Mouse (Mus musculus) heart, adult 2 months (tissue): ENCODE measurements around the gene Gm29094. TPM values are rescaled to one million over a fixed set of nuclear protein-coding genes. Genes with fewer than 3 reads are reported as not detected.
"Not testable (repeated sequence)": the region's sequence is repeated elsewhere in the genome, so short reads cannot be mapped to it uniquely, and the experiment has no call there.

Source experiments
- DNase-seq, 2 experiments: peaks; one replicate each; pipeline ENCODE4 v3.0.0; 2021
- H3K27ac ChIP-seq: fragments of 200-600 bp; 2 replicates; pipeline ENCODE4 v1.8.1; 2022
- H3K27me3 ChIP-seq: fragments of 200-500 bp; 2 replicates; pipeline ENCODE4 v1.6.1; 2012; ENCODE audit warnings: mild to moderate bottlenecking, low read length, inconsistent platforms, mixed read lengths; ENCODE audit not compliant: control insufficient read depth, insufficient read depth
- H3K36me3 ChIP-seq: fragments of 200-500 bp; 2 replicates; pipeline ENCODE4 v1.6.1; 2012; ENCODE audit warnings: low read length, inconsistent platforms; ENCODE audit not compliant: control insufficient read depth, insufficient read depth
- H3K4me1 ChIP-seq: fragments of 200-500 bp; 2 replicates; pipeline ENCODE4 v1.6.1; 2011; ENCODE audit warnings: low read length; ENCODE audit not compliant: control insufficient read depth, insufficient read depth
- H3K4me3 ChIP-seq: fragments of 200-600 bp; 2 replicates; pipeline ENCODE4 v1.8.1; 2022
- H3K79me2 ChIP-seq: fragments of 200-500 bp; replicated peaks from 2 replicates; pipeline ENCODE4 v1.6.1; 2012; ENCODE audit warnings: mild to moderate bottlenecking, inconsistent platforms, low read length, moderate library complexity, mixed read lengths; ENCODE audit not compliant: control insufficient read depth, insufficient read depth
- H3K9ac ChIP-seq: fragments of 200-500 bp; 2 replicates; pipeline ENCODE4 v1.6.1; 2012; ENCODE audit warnings: low read depth, mild to moderate bottlenecking, control low read depth, inconsistent platforms, low read length, mixed read lengths
- CTCF ChIP-seq: fragments of 200-600 bp; IDR thresholded peaks from 2 replicates; pipeline ENCODE4 v1.8.1; 2022; ENCODE audit warnings: antibody characterized with exemption, mild to moderate bottlenecking, moderate library complexity
- WGBS: fragments of 180-500 bp; shearing (Covaris S2); methylation state at CpG from one replicate; pipeline ENCODE4 v1.1.7; 2018; 5-methylcytosine and 5-hydroxymethylcytosine counted together
- intact Hi-C: fragments of 180-260 bp; cut with DNase I; formaldehyde crosslinking; loops from one replicate; pipeline ENCODE4 v1.15.1; 2025
- long read RNA-seq: library from polyadenylated mRNA; stranded (forward); transcript quantifications from one replicate; pipeline ENCODE4 v2.0.0, GENCODE M21; 2021
- polyA plus RNA-seq: library from polyadenylated mRNA; depleted of rRNA; stranded (reverse); fragments of >200 nt; gene quantifications from 2 replicates; pipeline ENCODE4 v1.2.3, GENCODE M21; 2012; rRNA removed
- total RNA-seq, 2 experiments: library from RNA; stranded (reverse); gene quantifications; 2 replicates each; pipeline ENCODE4 v1.2.3; 2021

Gene Gm29094
- total RNA-seq, result under 1 TPM in 1 of 2 experiments, not detected in 1; 0.68 TPM
- not detected in 2 replicates for polyA plus RNA-seq
- long read RNA-seq, result 0 reads

- H3K27me3 ChIP-seq, H3K36me3 ChIP-seq, intact Hi-C loops, H3K4me3 ChIP-seq, H3K79me2 ChIP-seq, H3K4me1 ChIP-seq, H3K9ac ChIP-seq, H3K27ac ChIP-seq: not testable (repeated sequence)
- WGBS, result 40% methylated on average over 5 of the region's 5 CpGs
- DNase-seq, result peak in 1 of 2 experiments; percentile 60
Measured at GRCm38 (mm10) chr9:89198969-89199416, at the start of gene Gm29094, which contains the start of gene Bcl2a1b. Gene Gm29094, plus strand, starts transcription at chr9:89199379. Gene Bcl2a1b, plus strand, starts transcription at chr9:89199209.

GRCm38 (mm10) chr9:89172539-89172938 lies 26.6 kb upstream of the Gm29094 start:
- H3K4me1 ChIP-seq, DNase-seq, H3K79me2 ChIP-seq, H3K4me3 ChIP-seq, H3K27ac ChIP-seq, H3K27me3 ChIP-seq, intact Hi-C loops, H3K9ac ChIP-seq, H3K36me3 ChIP-seq: not testable (repeated sequence)

GRCm38 (mm10) chr9:89178833-89179232 lies 20.3 kb upstream of the Gm29094 start:
- intact Hi-C loops, H3K9ac ChIP-seq, H3K4me1 ChIP-seq, H3K4me3 ChIP-seq, H3K27ac ChIP-seq, H3K79me2 ChIP-seq, H3K27me3 ChIP-seq, H3K36me3 ChIP-seq: not testable (repeated sequence)
- DNase-seq, result peak; percentile 68 to 80
- WGBS, result 30% methylated on average over 2 of the region's 3 CpGs
- TF ChIP-seq CTCF, result peak; percentile 61

GRCm38 (mm10) chr9:89179469-89179868 lies 19.7 kb upstream of the Gm29094 start:
- H3K79me2 ChIP-seq, H3K27ac ChIP-seq, intact Hi-C loops, H3K4me1 ChIP-seq, H3K27me3 ChIP-seq, H3K4me3 ChIP-seq, H3K36me3 ChIP-seq, H3K9ac ChIP-seq, DNase-seq: not testable (repeated sequence)
- WGBS, result 60% methylated on average over 4 of the region's 4 CpGs

- H3K27ac ChIP-seq, H3K27me3 ChIP-seq, H3K79me2 ChIP-seq, DNase-seq, H3K9ac ChIP-seq, intact Hi-C loops, H3K4me3 ChIP-seq, H3K36me3 ChIP-seq, H3K4me1 ChIP-seq: not testable (repeated sequence)
- WGBS, result 72% methylated on average over 15 of the region's 15 CpGs
Measured at GRCm38 (mm10) chr9:89187006-89187405, 12.2 kb upstream of the Gm29094 start.

GRCm38 (mm10) chr9:89195483-89195882 lies 3.7 kb upstream of the Gm29094 start:
- H3K27ac ChIP-seq, H3K79me2 ChIP-seq, H3K27me3 ChIP-seq, H3K9ac ChIP-seq, H3K36me3 ChIP-seq, DNase-seq, H3K4me3 ChIP-seq, intact Hi-C loops, H3K4me1 ChIP-seq: not testable (repeated sequence)

- H3K9ac ChIP-seq, intact Hi-C loops: not testable (repeated sequence)
Measured at GRCm38 (mm10) chr9:89197509-89197908, 1.7 kb upstream of the Gm29094 start.

GRCm38 (mm10) chr9:89198349-89198748 lies 830 bp upstream of the Gm29094 start:
- intact Hi-C loops, H3K79me2 ChIP-seq, DNase-seq, H3K36me3 ChIP-seq, H3K9ac ChIP-seq, H3K4me3 ChIP-seq, H3K27ac ChIP-seq, H3K4me1 ChIP-seq, H3K27me3 ChIP-seq: not testable (repeated sequence)
- WGBS, result 75% methylated on average over 3 of the region's 3 CpGs

More at GRCm38 (mm10) chr9:89197509-89197908, 1.7 kb upstream of the Gm29094 start:
- H3K27ac ChIP-seq, H3K79me2 ChIP-seq, H3K4me1 ChIP-seq, H3K27me3 ChIP-seq, H3K4me3 ChIP-seq, H3K36me3 ChIP-seq, DNase-seq: not testable (repeated sequence)
- 87% methylated on average over 1 of the region's 1 CpGs for WGBS

- H3K4me1 ChIP-seq, DNase-seq, H3K27ac ChIP-seq, H3K27me3 ChIP-seq, H3K9ac ChIP-seq, H3K79me2 ChIP-seq, intact Hi-C loops, H3K36me3 ChIP-seq, H3K4me3 ChIP-seq: not testable (repeated sequence)
Measured at GRCm38 (mm10) chr9:89202256-89202655, 3.1 kb downstream of the Gm29094 start.

- H3K4me3 ChIP-seq, H3K79me2 ChIP-seq, H3K36me3 ChIP-seq, H3K27me3 ChIP-seq, H3K9ac ChIP-seq, DNase-seq, H3K27ac ChIP-seq, intact Hi-C loops, H3K4me1 ChIP-seq: not testable (repeated sequence)
- 75% methylated on average over 1 of the region's 1 CpGs for WGBS
Measured at GRCm38 (mm10) chr9:89208939-89209338, 9.8 kb downstream of the Gm29094 start.
